Mouse (Mus musculus) kidney, adult 2 months (tissue): ENCODE measurements around the gene Morn3. TPM values are rescaled to one million over a fixed set of nuclear protein-coding genes. Genes with fewer than 3 reads are reported as not detected.

Experiments used
- DNase-seq: peaks from one replicate; pipeline ENCODE4 v3.0.0; 2021
- H3K27ac ChIP-seq: fragments of 200-500 bp; 2 replicates; pipeline ENCODE4 v1.5.1; 2012; ENCODE audit warnings: low read depth, low read length, control low read depth, inconsistent platforms; ENCODE audit not compliant: insufficient read depth
- H3K27me3 ChIP-seq: fragments of 200-500 bp; replicated peaks from 2 replicates; pipeline ENCODE4 v1.6.1; 2012; ENCODE audit warnings: mild to moderate bottlenecking, moderate library complexity, low read length, inconsistent platforms; ENCODE audit not compliant: control insufficient read depth, insufficient read depth
- H3K36me3 ChIP-seq: fragments of 200-500 bp; 2 replicates; pipeline ENCODE4 v1.6.1; 2012; ENCODE audit warnings: mild to moderate bottlenecking, moderate library complexity, low read length, inconsistent platforms; ENCODE audit not compliant: control insufficient read depth, insufficient read depth
- H3K4me1 ChIP-seq: fragments of 200-500 bp; 2 replicates; pipeline ENCODE4 v1.6.1; 2011; ENCODE audit warnings: low read length; ENCODE audit not compliant: control insufficient read depth, insufficient read depth
- H3K4me3 ChIP-seq: fragments of 200-500 bp; 2 replicates; pipeline ENCODE4 v1.5.1; 2011; ENCODE audit warnings: mild to moderate bottlenecking, low read depth, low read length, control low read depth; ENCODE audit not compliant: insufficient read depth
- CTCF ChIP-seq: fragments of 200-500 bp; conservative IDR thresholded peaks from 2 replicates; pipeline ENCODE4 v1.5.1; 2011; ENCODE audit warnings: low read depth, mild to moderate bottlenecking, control low read depth, low read length, moderate library complexity, mixed read lengths; ENCODE audit not compliant: insufficient read depth, insufficient read length
- POLR2A ChIP-seq: fragments of 200-500 bp; IDR thresholded peaks from one replicate; pipeline ENCODE4 v1.6.1; 2011; ENCODE audit warnings: low read depth, low read length, control low read depth
- WGBS: fragments of 180-500 bp; shearing (Covaris S2); methylation state at CpG from one replicate; pipeline ENCODE4 v1.1.7; 2018; 5-methylcytosine and 5-hydroxymethylcytosine counted together
- polyA plus RNA-seq: library from polyadenylated mRNA; depleted of rRNA; stranded (reverse); fragments of >200 nt; gene quantifications from 2 replicates; pipeline ENCODE4 v1.2.3, GENCODE M21; 2012

Gene Morn3
- polyA plus RNA-seq, 1 experiment: 0.06 TPM

DNA sequence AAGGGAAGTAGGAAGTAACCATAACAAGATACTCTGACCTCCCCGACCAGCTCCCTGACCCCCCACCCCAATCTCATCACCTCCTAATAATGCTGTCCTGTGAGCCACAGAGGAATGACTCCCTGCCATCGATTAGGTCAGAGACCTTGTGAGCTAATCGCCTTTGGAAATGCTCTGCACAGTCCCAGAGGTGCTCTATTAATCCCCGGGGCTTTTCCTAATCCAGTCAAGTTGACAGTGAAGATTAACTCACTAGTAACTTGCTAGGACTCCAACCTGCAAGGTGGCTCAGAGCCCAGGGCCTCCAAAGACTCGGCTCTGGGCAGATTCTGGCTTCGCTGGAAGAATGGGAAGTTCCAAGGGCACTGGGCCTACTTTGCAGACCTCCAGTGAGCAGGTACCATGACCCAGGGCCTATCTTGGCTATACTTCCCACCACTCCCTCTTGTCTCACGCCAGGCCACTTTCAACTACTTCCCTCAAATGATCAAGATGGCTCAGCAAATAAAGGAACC is 13.1 kb downstream of the Morn3 start:
- Histone ChIP-seq H3K36me3 (no peaks in the 10 kb centered on the region), H3K4me1 (peaks cover 4% of the 10 kb centered on the region; the same call in 1 of the 2 replicates), H3K27ac (no peak overlapping the region), H3K4me3 (no peak overlapping the region), H3K27me3 (no peaks in the 10 kb centered on the region)
- 50% methylated on average over 7 of the region's 7 CpGs for WGBS
- DNase-seq: peak; percentile 82
- TF ChIP-seq CTCF (no peak), POLR2A (no peak)

DNA sequence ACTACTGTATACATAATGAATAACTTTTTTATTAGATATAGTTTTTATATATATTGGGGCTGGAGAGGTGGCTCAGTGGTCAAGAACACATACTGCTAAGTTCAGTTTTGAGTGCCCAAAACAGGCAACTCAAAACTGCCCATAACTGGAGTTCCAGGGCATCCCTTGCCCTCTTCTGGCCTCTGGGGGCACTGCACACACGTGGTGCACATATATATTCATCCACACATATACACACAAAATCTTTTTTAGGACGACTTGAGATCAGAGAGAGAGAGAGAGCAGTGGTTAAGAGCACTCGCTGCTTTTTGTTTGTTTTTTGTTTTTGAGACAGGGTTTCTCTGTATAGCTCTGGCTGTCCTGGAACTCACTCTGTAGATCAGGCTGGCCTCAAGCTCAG is 15.5 kb downstream of the Morn3 start:
- Histone ChIP-seq H3K4me1 (peaks cover 9% of the 10 kb centered on the region; the same call in 1 of the 2 replicates), H3K27me3 (no peaks in the 10 kb centered on the region)
- 100% methylated on average over 3 of the region's 3 CpGs for WGBS

DNA sequence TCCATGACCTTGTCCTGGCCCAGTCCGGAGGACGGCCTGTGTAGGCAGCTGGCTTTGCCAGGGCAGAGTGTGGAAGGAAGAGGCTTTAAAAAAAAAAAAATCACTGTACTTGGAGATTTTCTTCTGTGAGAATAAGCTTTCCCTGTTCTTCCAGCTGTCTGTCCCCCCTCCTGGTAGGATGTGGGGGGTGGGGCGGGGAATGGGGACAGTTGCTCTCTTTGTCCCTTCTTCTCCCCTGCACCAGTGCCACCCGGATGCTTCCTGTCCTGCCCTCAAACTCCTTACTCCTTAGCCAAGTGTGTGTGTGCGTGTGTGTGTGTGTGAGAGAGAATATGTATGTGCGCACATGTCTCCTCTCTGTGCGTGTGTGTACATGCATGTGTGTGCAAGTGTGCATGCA is 17.1 kb downstream of the Morn3 start:
- DNase-seq: no peak
- H3K27ac ChIP-seq: no peak overlapping the region
- H3K36me3 ChIP-seq: no peaks in the 10 kb centered on the region
- peaks cover 12% of the 10 kb centered on the region; the same call in 1 of the 2 replicates for H3K4me1 ChIP-seq
- no peaks in the 10 kb centered on the region for H3K27me3 ChIP-seq
- WGBS: 84% methylated on average over 7 of the region's 7 CpGs
- H3K4me3 ChIP-seq: no peak overlapping the region
- TF ChIP-seq POLR2A: no peak
- no peak for TF ChIP-seq CTCF

More for the DNA sequence above, 15.5 kb downstream of the Morn3 start:
- H3K36me3 ChIP-seq: no peaks in the 10 kb centered on the region
- no peak for DNase-seq
- H3K4me3 ChIP-seq: no peak overlapping the region
- no peak overlapping the region for H3K27ac ChIP-seq
- TF ChIP-seq POLR2A (no peak), CTCF (no peak)

DNA sequence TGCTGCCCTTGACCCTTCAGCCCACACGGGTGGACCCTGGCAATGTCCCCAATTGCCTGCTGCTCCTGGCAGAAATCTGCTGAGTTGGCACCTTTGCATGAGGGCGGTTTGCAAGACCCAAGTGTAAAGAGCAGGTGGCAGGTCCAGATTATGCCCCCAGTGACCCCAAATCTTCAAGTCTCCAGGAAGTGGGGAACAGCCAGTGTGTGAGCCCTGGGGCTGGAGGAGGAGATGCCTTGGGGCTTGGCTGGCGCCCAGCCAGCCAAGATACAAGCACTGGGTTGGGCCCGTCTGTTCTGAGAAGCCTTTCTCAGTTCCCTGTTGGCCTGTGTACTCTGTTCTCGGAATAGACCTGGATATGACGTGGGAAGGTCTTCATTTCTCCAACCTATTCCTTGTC is 19.4 kb downstream of the Morn3 start:
- 36% methylated on average over 6 of the region's 6 CpGs for WGBS
- no peak for TF ChIP-seq CTCF
- no peaks in the 10 kb centered on the region for H3K27me3 ChIP-seq
- H3K27ac ChIP-seq: no peak overlapping the region
- H3K4me3 ChIP-seq: no peak overlapping the region
- no peaks in the 10 kb centered on the region for H3K36me3 ChIP-seq
- peaks cover 15% of the 10 kb centered on the region; the same call in 1 of the 2 replicates for H3K4me1 ChIP-seq
- peak; percentile 74 for DNase-seq

DNA sequence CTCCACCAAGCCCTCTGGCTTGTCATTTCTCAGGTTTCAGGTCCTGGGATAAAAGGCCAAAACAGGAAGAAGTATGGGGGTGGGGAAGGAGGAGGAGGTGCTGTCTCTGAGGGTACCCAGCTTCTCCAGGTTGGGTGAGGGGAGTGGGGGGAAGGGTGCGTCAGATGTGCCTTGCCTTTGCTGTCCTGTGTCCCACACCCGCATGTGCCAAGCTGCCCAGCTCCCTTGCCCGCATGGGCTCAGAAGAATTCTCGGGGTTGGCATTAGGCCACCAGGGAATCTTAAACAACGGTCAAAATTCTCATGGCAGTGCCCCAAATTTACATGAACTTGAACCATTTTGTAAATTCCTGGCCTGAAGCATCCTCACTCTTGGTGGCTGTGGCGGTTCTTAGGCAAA is 20.4 kb downstream of the Morn3 start:
- 65% methylated on average over 6 of the region's 6 CpGs for WGBS
- DNase-seq: peak; percentile 53
- H3K4me1 ChIP-seq: peaks cover 15% of the 10 kb centered on the region; the same call in 1 of the 2 replicates
- no peak for TF ChIP-seq POLR2A
- TF ChIP-seq CTCF: no peak
- no peaks in the 10 kb centered on the region for H3K36me3 ChIP-seq
- H3K4me3 ChIP-seq: no peak overlapping the region
- H3K27ac ChIP-seq: no peak overlapping the region
- H3K27me3 ChIP-seq: no peaks in the 10 kb centered on the region

DNA sequence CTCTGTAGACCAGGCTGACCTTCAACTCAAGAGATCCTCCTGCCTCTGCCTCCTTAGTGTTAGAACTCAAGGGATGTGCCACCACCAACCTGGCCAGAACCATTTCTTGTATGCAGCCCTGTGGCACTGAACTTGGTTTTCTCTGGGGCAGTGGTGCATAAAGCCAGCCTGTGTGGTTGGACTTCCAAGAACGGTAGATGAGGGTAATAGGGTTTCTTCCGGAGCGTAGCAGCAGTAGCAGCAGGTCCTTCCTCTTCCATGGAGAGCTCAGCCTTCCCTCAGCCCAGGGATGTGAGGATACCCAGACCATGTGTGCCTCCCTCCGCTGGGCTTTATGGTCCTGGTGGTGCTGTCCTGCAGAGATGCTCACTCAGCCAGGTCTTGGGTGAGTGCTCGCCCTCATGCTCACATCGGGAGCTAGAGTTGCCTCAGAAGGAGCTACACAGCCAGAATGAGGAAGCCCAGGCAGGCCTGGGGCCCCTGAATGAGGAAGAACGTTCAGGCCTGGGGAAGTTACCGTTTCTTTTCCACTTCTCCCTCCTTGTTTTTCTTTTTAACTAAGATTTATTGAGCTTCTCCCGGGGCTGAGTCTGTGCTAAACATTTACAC is 21.7 kb downstream of the Morn3 start:
- H3K27ac ChIP-seq: no peak overlapping the region
- H3K4me3 ChIP-seq: no peak overlapping the region
- 29% methylated on average over 9 of the region's 9 CpGs for WGBS
- H3K27me3 ChIP-seq: no peaks in the 10 kb centered on the region
- H3K36me3 ChIP-seq: no peaks in the 10 kb centered on the region
- TF ChIP-seq CTCF (no peak), POLR2A (no peak)
- peak; percentile 68 for DNase-seq
- H3K4me1 ChIP-seq: peaks cover 15% of the 10 kb centered on the region; the same call in 1 of the 2 replicates

DNA sequence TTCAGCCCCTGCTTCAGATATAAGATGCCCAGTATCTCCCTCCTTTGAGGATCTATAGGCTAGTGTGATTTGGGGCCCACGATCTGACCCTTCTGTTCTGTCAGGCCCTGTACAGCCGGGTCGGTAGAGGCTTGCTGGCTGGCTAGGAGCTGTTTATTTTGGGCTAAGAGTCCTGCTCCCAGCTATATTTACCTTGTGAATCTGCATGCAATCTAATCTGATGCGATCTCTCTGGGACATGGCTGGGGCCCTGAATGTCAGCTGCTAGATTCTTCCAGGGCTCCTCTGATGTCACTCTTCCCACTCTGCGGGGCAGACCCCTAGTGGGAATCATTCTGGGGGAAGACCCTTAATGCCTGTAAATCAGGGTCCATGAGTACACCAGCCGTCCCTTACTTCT is 22.5 kb downstream of the Morn3 start:
- Histone ChIP-seq H3K27ac (no peak overlapping the region), H3K4me3 (no peak overlapping the region), H3K36me3 (no peaks in the 10 kb centered on the region), H3K27me3 (no peaks in the 10 kb centered on the region), H3K4me1 (peaks cover 15% of the 10 kb centered on the region)
- no peak for TF ChIP-seq CTCF
- no peak for TF ChIP-seq POLR2A
- no peak for DNase-seq
- WGBS: 86% methylated on average over 6 of the region's 6 CpGs
